Comparison of ENCODE assay signal across 8 mouse cellular contexts in the genomic region with DNA sequence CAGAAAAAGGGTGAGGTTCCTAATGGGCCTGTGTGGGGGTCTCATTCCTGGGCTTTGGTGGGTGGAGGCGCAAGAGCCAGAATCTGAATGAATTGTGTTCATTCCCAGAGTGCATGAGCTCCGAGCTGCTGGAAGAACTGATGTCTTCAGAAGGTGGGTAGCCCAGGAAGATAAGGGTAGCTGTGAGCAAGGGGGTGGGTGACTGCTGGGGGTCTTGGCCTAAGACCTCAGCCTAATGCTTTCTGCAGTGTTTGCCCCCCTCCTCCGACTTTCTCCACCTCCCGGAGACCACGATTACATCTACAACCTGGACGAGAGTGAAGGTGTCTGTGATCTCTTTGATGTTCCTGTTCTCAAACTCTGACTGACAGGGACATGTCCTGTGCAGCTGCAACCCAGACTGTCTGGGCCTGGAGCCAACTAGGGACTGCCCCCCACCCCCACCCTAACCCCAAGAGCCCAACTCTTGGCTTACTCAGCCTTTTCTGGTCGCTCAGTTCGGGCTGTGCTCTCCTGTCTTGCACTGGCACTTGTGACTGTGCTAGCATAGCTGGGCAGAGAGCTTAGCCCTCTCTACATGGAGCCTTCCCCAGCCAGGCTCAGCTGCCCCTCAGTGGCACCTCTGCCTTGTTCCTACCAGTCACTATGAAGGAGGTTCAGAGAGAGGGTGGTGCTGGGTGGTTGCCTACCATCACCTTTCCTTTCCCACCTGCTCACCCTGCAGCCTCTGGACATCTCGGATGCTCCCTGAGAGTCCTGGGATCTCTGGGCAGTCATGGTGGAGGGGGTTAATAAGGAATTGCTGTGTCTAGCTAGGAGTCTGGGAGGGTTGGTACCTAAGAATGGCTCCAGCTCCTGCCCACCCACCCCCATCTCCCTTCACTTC. TPM values are rescaled to one million over a fixed set of nuclear protein-coding genes. Genes with fewer than 3 reads are reported as not detected.
DNase-seq lines count a peak whose midpoint lies in the region; ATAC-seq and TF ChIP-seq lines count a peak whose summit lies in the region.

No protein-coding gene starts in this region.

- peaks cover 14% of the 10 kb centered on the region for H3K79me2 ChIP-seq in MEL (ENCODE audit: control insufficient read depth, insufficient read depth, low read length, poor library complexity)

- WGBS in kidney, embryonic 15.5 days: 65% methylated on average over 9 of the region's 9 CpGs
- 67% methylated on average over 9 of the region's 9 CpGs for WGBS in forebrain, embryonic 14.5 days

- DNase-seq in kidney, postnatal 4 days: no peak
- peak; percentile 84 for DNase-seq in MEL (ENCODE audit: low read depth, low spot score)
- peak; percentile 20 for DNase-seq in forebrain, embryonic 14.5 days (ENCODE audit: low spot score)
- no peak for DNase-seq in T-cell, adult 2 months (ENCODE audit: low spot score)
- DNase-seq in ovary, adult 18-20 months (ENCODE audit: low spot score): no peak

- peaks cover 78% of the 10 kb centered on the region for H3K36me3 ChIP-seq in kidney, embryonic 15.5 days
- H3K36me3 ChIP-seq in MEL (ENCODE audit: control insufficient read depth in 1 of 2, insufficient read depth in 2 of 2, low read length in 2 of 2): peaks cover 18 to 41% of the 10 kb centered on the region in 2 experiments
- H3K36me3 ChIP-seq in forebrain, embryonic 14.5 days (ENCODE audit: control insufficient read depth, insufficient read depth, low read length): peaks cover 82% of the 10 kb centered on the region

- peaks cover 27% of the 10 kb centered on the region for H3K4me1 ChIP-seq in kidney, embryonic 15.5 days
- peaks cover 7 to 37% of the 10 kb centered on the region in 2 experiments for H3K4me1 ChIP-seq in MEL (ENCODE audit: control insufficient read depth in 1 of 2, insufficient read depth in 2 of 2, low read length in 2 of 2)
- 0 out of 2 replicates have a peak, but pooled peaks cover 3% of the 10 kb centered on the region for H3K4me1 ChIP-seq in forebrain, embryonic 14.5 days (ENCODE audit: control insufficient read depth, insufficient read depth, low read length)

- peak overlapping the region; percentile 91 for H3K27ac ChIP-seq in kidney, embryonic 15.5 days
- peak overlapping the region; percentile 34 for H3K27ac ChIP-seq in MEL (ENCODE audit: control insufficient read depth, low read depth, low read length)
- peak overlapping the region; percentile 5; the same call in 1 of the 2 replicates for H3K27ac ChIP-seq in forebrain, embryonic 14.5 days (ENCODE audit: low read depth, low read length)

- ATAC-seq in kidney, embryonic 15.5 days (replicated peaks; ENCODE audit: low FRiP score): peak; percentile 12
- peak; percentile 12 for ATAC-seq in forebrain, embryonic 14.5 days
- peak; percentile 29; the same call in 1 of the 2 replicates for ATAC-seq in megakaryocyte progenitor cell, adult 5-6 weeks (replicated peaks; ENCODE audit: poor library complexity)
- ATAC-seq in cerebellum, adult (ENCODE audit: insufficient number of reproducible peaks, low FRiP score, low TSS enrichment): no peak

- H3K4me2 ChIP-seq in kidney, embryonic 15.5 days: no peak overlapping the region
- H3K4me2 ChIP-seq in forebrain, embryonic 14.5 days (ENCODE audit: low read length): no peak overlapping the region

- H3K27me3 ChIP-seq in kidney, embryonic 15.5 days: no peaks in the 10 kb centered on the region
- no peaks in the 10 kb centered on the region for H3K27me3 ChIP-seq in MEL (ENCODE audit: control insufficient read depth in 1 of 2, insufficient read depth in 2 of 2, low read length in 2 of 2)
- H3K27me3 ChIP-seq in forebrain, embryonic 14.5 days (replicated peaks; ENCODE audit: control insufficient read depth, insufficient read depth, low read length): no peaks in the 10 kb centered on the region

- no peak for TF ChIP-seq RAD21 in MEL (IDR thresholded peaks at IDR 0.05; ENCODE audit: low read depth, low read length)

- H3K9me3 ChIP-seq in kidney, embryonic 15.5 days (replicated peaks): no peaks in the 10 kb centered on the region
- H3K9me3 ChIP-seq in MEL (replicated peaks; ENCODE audit: insufficient read depth, low read length): no peaks in the 10 kb centered on the region
- H3K9me3 ChIP-seq in forebrain, embryonic 14.5 days (replicated peaks; ENCODE audit: control insufficient read depth, low read length): no peaks in the 10 kb centered on the region

- no peak overlapping the region for H3K9ac ChIP-seq in kidney, embryonic 15.5 days
- H3K9ac ChIP-seq in MEL (ENCODE audit: control insufficient read depth, low read depth, low read length, poor library complexity, severe bottlenecking): no peak overlapping the region
- no peak overlapping the region for H3K9ac ChIP-seq in forebrain, embryonic 14.5 days (ENCODE audit: low read length)

- peak in 1 of 2 experiments; percentile 27; a peak in 1 of 4 replicates for TF ChIP-seq POLR2A in MEL (IDR thresholded peaks at IDR 0.05; ENCODE audit: control insufficient read depth in 1 of 2, insufficient read depth in 1 of 2, low read depth in 1 of 2, low read length in 2 of 2, poor library complexity in 1 of 2)

- no peak overlapping the region for H3K4me3 ChIP-seq in kidney, embryonic 15.5 days (replicated peaks)
- no peak overlapping the region for H3K4me3 ChIP-seq in MEL (ENCODE audit: control insufficient read depth in 1 of 2, insufficient read depth in 1 of 2, low read depth in 2 of 2, low read length in 2 of 2)
- H3K4me3 ChIP-seq in forebrain, embryonic 14.5 days (ENCODE audit: low read depth, low read length): no peak overlapping the region

- no peak for TF ChIP-seq CTCF in MEL (IDR thresholded peaks at IDR 0.05 in 2 of 3, conservative IDR thresholded peaks at IDR 0.05 in 1 of 3; ENCODE audit: control insufficient read depth in 1 of 3, insufficient read depth in 1 of 3, low read depth in 2 of 3, low read length in 3 of 3, poor library complexity in 1 of 3, severe bottlenecking in 1 of 3)

- peak in 1 of 2 experiments; percentile 6; a peak in 1 of 4 replicates for TF ChIP-seq EP300 in MEL (IDR thresholded peaks at IDR 0.05; ENCODE audit: low read depth in 1 of 2, low read length in 2 of 2)

TF ChIP-seq in MEL, 35 proteins besides CTCF, POLR2A, EP300 and RAD21 (continues in another document):
- TF ChIP-seq ZKSCAN1 (IDR thresholded peaks at IDR 0.05; ENCODE audit: low read depth, low read length): no peak
- peak; percentile 68 for TF ChIP-seq TCF12 (IDR thresholded peaks at IDR 0.05; ENCODE audit: low read depth, low read length)
- no peak; the same call in 1 of the 2 replicates for TF ChIP-seq SIN3A (IDR thresholded peaks at IDR 0.05; ENCODE audit: low read length)
- no peak for TF ChIP-seq NELFE (IDR thresholded peaks at IDR 0.05; ENCODE audit: low read depth, low read length)
- no peak for TF ChIP-seq MXI1 (IDR thresholded peaks at IDR 0.05; ENCODE audit: low read depth, low read length)
- TF ChIP-seq USF1 (IDR thresholded peaks at IDR 0.05; ENCODE audit: low read depth, low read length): no peak
- no peak for TF ChIP-seq MEF2A (IDR thresholded peaks at IDR 0.05; ENCODE audit: extremely low read depth, insufficient replicate concordance, low read depth, low read length, poor library complexity, severe bottlenecking)

RNA-seq across cellular contexts. Expression of gene Elmo3, which starts 0.8 kb away (rescaled TPM):
- 10.6 and 11.5 TPM in 2 replicates for polyA plus RNA-seq in kidney, embryonic 15.5 days (2015; fragmentation: Nextera tagmentation; extraction: Ambion mirVana)
- 1.0 and 1.3 TPM in 2 replicates for total RNA-seq in MEL (2012; rRNA removed)
- 1 to 10 TPM in 1 of 2 experiments, not detected in 1; 2.9 TPM for polyA plus RNA-seq in MEL (2012; ENCODE audit: insufficient read depth in 1 of 2, insufficient read length in 2 of 2, low read depth in 1 of 2, low replicate concordance in 2 of 2, missing spikeins in 1 of 2)
- polyA plus RNA-seq in forebrain, embryonic 14.5 days (2014; fragmentation: Nextera tagmentation; extraction: Ambion mirVana): 0.70 and 0.82 TPM in 2 replicates
- total RNA-seq in megakaryocyte progenitor cell, adult 5-6 weeks (2015): 0.49 and 0.71 TPM in 2 replicates
- total RNA-seq in megakaryocyte progenitor cell, adult 5-6 weeks (2017): 0.33 and 0.88 TPM in 2 replicates

RNA-seq across cellular contexts. Expression of gene E2f4, which starts 7.1 kb away (rescaled TPM):
- polyA plus RNA-seq in kidney, embryonic 15.5 days (2015; fragmentation: Nextera tagmentation; extraction: Ambion mirVana): 88.8 and 103 TPM in 2 replicates
- total RNA-seq in MEL (2012; rRNA removed): 95.9 and 98.5 TPM in 2 replicates
- 100 to 1,000 TPM in 1 of 2 experiments, 10 to 100 TPM in 1; 97.9 to 313 TPM for polyA plus RNA-seq in MEL (2012; ENCODE audit: insufficient read depth in 1 of 2, insufficient read length in 2 of 2, low read depth in 1 of 2, low replicate concordance in 2 of 2, missing spikeins in 1 of 2)
- 50.8 and 51.9 TPM in 2 replicates for polyA plus RNA-seq in forebrain, embryonic 14.5 days (2014; fragmentation: Nextera tagmentation; extraction: Ambion mirVana)
- total RNA-seq in megakaryocyte progenitor cell, adult 5-6 weeks (2015): 121 and 126 TPM in 2 replicates
- total RNA-seq in megakaryocyte progenitor cell, adult 5-6 weeks (2017): 47.0 and 53.6 TPM in 2 replicates

RNA-seq across cellular contexts. Expression of gene Exoc3l, which starts 8.7 kb away (rescaled TPM):
- polyA plus RNA-seq in kidney, embryonic 15.5 days (2015; fragmentation: Nextera tagmentation; extraction: Ambion mirVana): 21.6 and 25.4 TPM in 2 replicates
- total RNA-seq in MEL (2012; rRNA removed): 0.56 and 0.69 TPM in 2 replicates
- 1 to 10 TPM in 1 of 2 experiments, not detected in 1; 2.0 TPM for polyA plus RNA-seq in MEL (2012; ENCODE audit: insufficient read depth in 1 of 2, insufficient read length in 2 of 2, low read depth in 1 of 2, low replicate concordance in 2 of 2, missing spikeins in 1 of 2)
- 8.3 and 8.8 TPM in 2 replicates for polyA plus RNA-seq in forebrain, embryonic 14.5 days (2014; fragmentation: Nextera tagmentation; extraction: Ambion mirVana)
- total RNA-seq in megakaryocyte progenitor cell, adult 5-6 weeks (2015): 0.52 and 0.61 TPM in 2 replicates
- total RNA-seq in megakaryocyte progenitor cell, adult 5-6 weeks (2017): 0.20 and 1.6 TPM in 2 replicates

RNA-seq across cellular contexts. Expression of gene 4931428F04Rik, which starts 14.9 kb away (rescaled TPM):
- 10.6 and 12.6 TPM in 2 replicates for polyA plus RNA-seq in kidney, embryonic 15.5 days (2015; fragmentation: Nextera tagmentation; extraction: Ambion mirVana)
- total RNA-seq in MEL (2012; rRNA removed): 5.6 and 8.2 TPM in 2 replicates
- polyA plus RNA-seq in MEL (2012; ENCODE audit: insufficient read depth in 1 of 2, insufficient read length in 2 of 2, low read depth in 1 of 2, low replicate concordance in 2 of 2, missing spikeins in 1 of 2): 10 to 100 TPM in 1 of 2 experiments, not detected in 1; 13.0 TPM
- polyA plus RNA-seq in forebrain, embryonic 14.5 days (2014; fragmentation: Nextera tagmentation; extraction: Ambion mirVana): 67.9 and 69.5 TPM in 2 replicates
- total RNA-seq in megakaryocyte progenitor cell, adult 5-6 weeks (2015): 2.1 and 4.2 TPM in 2 replicates
- total RNA-seq in megakaryocyte progenitor cell, adult 5-6 weeks (2017): 1.5 and 1.8 TPM in 2 replicates

RNA-seq across cellular contexts. Expression of gene Lrrc29, which starts 21.5 kb away (rescaled TPM):
- 2.2 and 2.6 TPM in 2 replicates for polyA plus RNA-seq in kidney, embryonic 15.5 days (2015; fragmentation: Nextera tagmentation; extraction: Ambion mirVana)
- 2.6 and 3.2 TPM in 2 replicates for total RNA-seq in MEL (2012; rRNA removed)
- 1 to 10 TPM in 1 of 2 experiments, not detected in 1; 6.1 TPM for polyA plus RNA-seq in MEL (2012; ENCODE audit: insufficient read depth in 1 of 2, insufficient read length in 2 of 2, low read depth in 1 of 2, low replicate concordance in 2 of 2, missing spikeins in 1 of 2)
- 0.67 and 0.93 TPM in 2 replicates for polyA plus RNA-seq in forebrain, embryonic 14.5 days (2014; fragmentation: Nextera tagmentation; extraction: Ambion mirVana)
- 1.2 and 2.0 TPM in 2 replicates for total RNA-seq in megakaryocyte progenitor cell, adult 5-6 weeks (2015)
- total RNA-seq in megakaryocyte progenitor cell, adult 5-6 weeks (2017): 1.3 and 2.9 TPM in 2 replicates

Comparison
In these comparisons a context has a peak if more than half of its experiments do, and no peak if none do; other contexts are left out.
1. H3K27ac ChIP-seq: peak in every context shown above with its lines; median percentile 91 in kidney, embryonic 15.5 days; 34 in MEL; 5 in forebrain, embryonic 14.5 days.
2. DNase-seq: peak in MEL (single experiment) and forebrain, embryonic 14.5 days (single experiment); none in kidney, postnatal 4 days (0 of 2), T-cell, adult 2 months (single experiment) and ovary, adult 18-20 months (single experiment).